25 mouse cellular contexts compared by ENCODE assay signal in genomic region chr11:60952362-60952761, GRCm38 (mm10).
"Had no signal": no experiment of that assay in that cellular context is flagged by ENCODE, and none has a peak within 500 bp of the region (broad histone marks: within the 10 kb centered on the region; RNA-seq: fewer than 3 reads in every experiment).

No protein-coding gene starts in this region.

- H3K4me2 ChIP-seq: embryonic facial prominence, embryonic 12.5 days; embryonic facial prominence, embryonic 13.5 days; embryonic facial prominence, embryonic 15.5 days; forebrain, embryonic 12.5 days; forebrain, embryonic 13.5 days; forebrain, embryonic 15.5 days had no signal

- H3K27ac ChIP-seq: embryonic facial prominence, embryonic 10.5 days; embryonic facial prominence, embryonic 12.5 days; embryonic facial prominence, embryonic 13.5 days; embryonic facial prominence, embryonic 15.5 days; forebrain, embryonic 10.5 days; forebrain, embryonic 12.5 days; forebrain, embryonic 13.5 days; forebrain, embryonic 15.5 days; heart, adult 2 months had no signal

- ATAC-seq: forebrain, embryonic 13.5 days; forebrain, embryonic 14.5 days; forebrain, embryonic 15.5 days; forebrain, embryonic 16.5 days; forebrain, postnatal 0 days had no signal

- H3K4me3 ChIP-seq: embryonic facial prominence, embryonic 10.5 days; embryonic facial prominence, embryonic 12.5 days; embryonic facial prominence, embryonic 13.5 days; embryonic facial prominence, embryonic 15.5 days; erythroblast, embryonic 14.5 days; forebrain, embryonic 10.5 days; forebrain, embryonic 12.5 days; forebrain, embryonic 13.5 days; forebrain, embryonic 15.5 days; gastrocnemius, adult 2 months; heart, adult 2 months had no signal

- H3K9me3 ChIP-seq: embryonic facial prominence, embryonic 10.5 days; embryonic facial prominence, embryonic 12.5 days; embryonic facial prominence, embryonic 13.5 days; embryonic facial prominence, embryonic 15.5 days; forebrain, embryonic 10.5 days; forebrain, embryonic 12.5 days; forebrain, embryonic 13.5 days; forebrain, embryonic 15.5 days had no signal

- H3K27me3 ChIP-seq: embryonic facial prominence, embryonic 12.5 days; embryonic facial prominence, embryonic 13.5 days; embryonic facial prominence, embryonic 15.5 days; forebrain, embryonic 12.5 days; forebrain, embryonic 13.5 days; forebrain, embryonic 15.5 days had no signal

- H3K9ac ChIP-seq: embryonic facial prominence, embryonic 12.5 days; embryonic facial prominence, embryonic 13.5 days; embryonic facial prominence, embryonic 15.5 days; forebrain, embryonic 12.5 days; forebrain, embryonic 13.5 days; forebrain, embryonic 15.5 days; forebrain, postnatal 0 days had no signal

- DNase-seq: cerebellum, adult 8-10 months; cerebellum, adult 9-10 months; cerebellum, adult 9-11 months; cerebellum, postnatal 14 days; cerebellum, postnatal 36 days; embryo, embryonic 11 days; forebrain, postnatal 0 days; gastrocnemius, adult 2 months; gastrocnemius, postnatal 10 days; gastrocnemius, postnatal 14 days; gastrocnemius, postnatal 25 days; gastrocnemius, postnatal 36 days; heart, adult 18-20 months had no signal
